Mouse (Mus musculus): ENCODE data around the gene Gm12695. TPM values are rescaled to one million over a fixed set of nuclear protein-coding genes. Genes with fewer than 3 reads are reported as not detected.

Gene Gm12695
- polyA plus RNA-seq, 1 experiment from 2014 or later, result not detected

Other genes with a start within 250 kb of the Gm12695 start
- gene Cyp2j6, start 231.5 kb downstream of the Gm12695 start, polyA plus RNA-seq (2015; fragmentation: Nextera tagmentation; extraction: Ambion mirVana), result 17.9 and 19.8 TPM in 2 replicates
- gene Cyp2j9, start 193.6 kb downstream of the Gm12695 start, polyA plus RNA-seq (2015; fragmentation: Nextera tagmentation; extraction: Ambion mirVana), result 3.9 and 4.6 TPM in 2 replicates
- gene Cyp2j5, start 121.0 kb downstream of the Gm12695 start, polyA plus RNA-seq (2015; fragmentation: Nextera tagmentation; extraction: Ambion mirVana), result 19.8 and 28.2 TPM in 2 replicates